Mouse (Mus musculus) C2C12 (cell line): ENCODE data around the gene C2cd5. TPM values are rescaled to one million over a fixed set of nuclear protein-coding genes. Genes with fewer than 3 reads are reported as not detected.
"Not testable (repeated sequence)": the region's sequence is repeated elsewhere in the genome, so short reads cannot be mapped to it uniquely, and the experiment has no call there.

ENCODE experiments used
- H3K27me3 ChIP-seq: one replicate; pipeline ENCODE4 v1.6.1; 2011; ENCODE audit not compliant: control insufficient read depth, insufficient read depth, insufficient read length
- H3K36me3 ChIP-seq: one replicate; pipeline ENCODE4 v1.6.1; 2011; ENCODE audit not compliant: control insufficient read depth, insufficient read depth
- H3K4me3 ChIP-seq: one replicate; pipeline ENCODE4 v1.5.1; 2011; ENCODE audit warnings: mild to moderate bottlenecking, control low read depth; ENCODE audit not compliant: poor library complexity, insufficient read depth, severe bottlenecking
- H3K79me2 ChIP-seq: one replicate; pipeline ENCODE4 v1.6.1; 2011; ENCODE audit not compliant: control insufficient read depth, insufficient read depth
- H3K79me3 ChIP-seq: one replicate; pipeline ENCODE4 v1.6.1; 2011; ENCODE audit warnings: low read depth, control low read depth
- H3ac ChIP-seq: one replicate; pipeline ENCODE3; 2011; ENCODE audit warnings: low read depth; ENCODE audit not compliant: control insufficient read depth, insufficient read length
- CEBPB ChIP-seq: IDR thresholded peaks from one replicate; pipeline ENCODE4 v1.6.1; 2011; ENCODE audit warnings: low read depth, mild to moderate bottlenecking, control low read depth, moderate library complexity
- CTCF ChIP-seq: IDR thresholded peaks from one replicate; pipeline ENCODE4 v1.5.1; 2011; ENCODE audit not compliant: control insufficient read depth, insufficient read depth, insufficient read length
- FOSL1 ChIP-seq: IDR thresholded peaks from one replicate; pipeline ENCODE4 v1.8.0; 2011; ENCODE audit warnings: mild to moderate bottlenecking, low read length; ENCODE audit not compliant: poor library complexity, insufficient read depth, severe bottlenecking
- MAX ChIP-seq: IDR thresholded peaks from one replicate; pipeline ENCODE4 v1.6.1; 2011; ENCODE audit warnings: mild to moderate bottlenecking, control low read depth
- MYOD1 ChIP-seq: IDR thresholded peaks from one replicate; pipeline ENCODE4 v1.6.1; 2011; ENCODE audit warnings: low read depth; ENCODE audit not compliant: control insufficient read depth, insufficient read length
- MYOG ChIP-seq: IDR thresholded peaks from one replicate; pipeline ENCODE4 v1.6.1; 2011; ENCODE audit not compliant: control insufficient read depth, insufficient read length; ENCODE audit errors: extremely low read depth
- USF1 ChIP-seq: IDR thresholded peaks from one replicate; pipeline ENCODE4 v1.6.1; 2011; ENCODE audit warnings: low read depth, mild to moderate bottlenecking, control low read depth, moderate library complexity
- polyA plus RNA-seq: library from polyadenylated mRNA; unstranded; fragments of >200 nt; fragmentation: generic; extraction: Trizol; gene quantifications from one replicate; pipeline ENCODE4 v1.2.1, GENCODE M21; 2012; ENCODE audit warnings: missing spikeins

The C2cd5 gene
- polyA plus RNA-seq, 1 experiment: 4.8 TPM

GRCm38 (mm10) chr6:143008865-143009264, 91.1 kb downstream of the C2cd5 start:
- TF ChIP-seq FOSL1 (no peak), CEBPB (no peak), MYOG (no peak), USF1 (no peak), MAX (no peak), CTCF (no peak), MYOD1 (no peak)
- no peak overlapping the region for H3ac ChIP-seq
- peaks cover 3% of the 10 kb centered on the region for H3K36me3 ChIP-seq
- no peaks in the 10 kb centered on the region for H3K27me3 ChIP-seq
- H3K79me2 ChIP-seq: no peaks in the 10 kb centered on the region
- no peaks in the 10 kb centered on the region for H3K79me3 ChIP-seq
- no peak overlapping the region for H3K4me3 ChIP-seq

- H3ac ChIP-seq: not testable (repeated sequence)
These were observed 94.7 kb downstream of the C2cd5 start for GRCm38 (mm10) chr6:143005209-143005608.

GRCm38 (mm10) chr6:143004801-143005200, 95.1 kb downstream of the C2cd5 start:
- TF ChIP-seq FOSL1 (no peak), MYOG (no peak), MAX (no peak), MYOD1 (no peak), CTCF (no peak), CEBPB (no peak), USF1 (no peak)
- no peak overlapping the region for H3K4me3 ChIP-seq
- H3K36me3 ChIP-seq: no peaks in the 10 kb centered on the region
- H3K79me2 ChIP-seq: no peaks in the 10 kb centered on the region
- no peaks in the 10 kb centered on the region for H3K79me3 ChIP-seq
- no peaks in the 10 kb centered on the region for H3K27me3 ChIP-seq
- H3ac ChIP-seq: no peak overlapping the region

More at GRCm38 (mm10) chr6:143005209-143005608, 94.7 kb downstream of the C2cd5 start:
- not testable (repeated sequence) for H3K36me3 ChIP-seq, H3K79me2 ChIP-seq, H3K27me3 ChIP-seq, H3K79me3 ChIP-seq, H3K4me3 ChIP-seq

GRCm38 (mm10) chr6:142998221-142998999, 101.5 kb downstream of the C2cd5 start:
- TF ChIP-seq USF1 (no peak), CTCF (no peak), FOSL1 (no peak), MAX (no peak), MYOG (no peak), CEBPB (no peak), MYOD1 (no peak)
- no peaks in the 10 kb centered on the region for H3K27me3 ChIP-seq
- no peaks in the 10 kb centered on the region for H3K36me3 ChIP-seq
- no peak overlapping the region for H3K4me3 ChIP-seq
- no peak overlapping the region for H3ac ChIP-seq
- no peaks in the 10 kb centered on the region for H3K79me3 ChIP-seq
- no peaks in the 10 kb centered on the region for H3K79me2 ChIP-seq

GRCm38 (mm10) chr6:142996887-142997286, 103.1 kb downstream of the C2cd5 start:
- Histone ChIP-seq H3K79me2 (no peaks in the 10 kb centered on the region), H3ac (no peak overlapping the region), H3K4me3 (no peak overlapping the region), H3K79me3 (no peaks in the 10 kb centered on the region), H3K36me3 (no peaks in the 10 kb centered on the region), H3K27me3 (no peaks in the 10 kb centered on the region)
- TF ChIP-seq USF1: no peak
- no peak for TF ChIP-seq MYOD1
- TF ChIP-seq CTCF: no peak
- TF ChIP-seq MYOG: no peak
- no peak for TF ChIP-seq CEBPB
- TF ChIP-seq MAX: no peak
- no peak for TF ChIP-seq FOSL1

- Histone ChIP-seq H3K27me3 (peaks cover 4% of the 10 kb centered on the region), H3ac (no peak overlapping the region), H3K36me3 (no peaks in the 10 kb centered on the region), H3K79me2 (no peaks in the 10 kb centered on the region), H3K4me3 (no peak overlapping the region), H3K79me3 (no peaks in the 10 kb centered on the region)
- TF ChIP-seq CEBPB (no peak), MAX (no peak), CTCF (no peak)
These were observed 104.4 kb downstream of the C2cd5 start for GRCm38 (mm10) chr6:142995567-142995966.
